In the genomic region with DNA sequence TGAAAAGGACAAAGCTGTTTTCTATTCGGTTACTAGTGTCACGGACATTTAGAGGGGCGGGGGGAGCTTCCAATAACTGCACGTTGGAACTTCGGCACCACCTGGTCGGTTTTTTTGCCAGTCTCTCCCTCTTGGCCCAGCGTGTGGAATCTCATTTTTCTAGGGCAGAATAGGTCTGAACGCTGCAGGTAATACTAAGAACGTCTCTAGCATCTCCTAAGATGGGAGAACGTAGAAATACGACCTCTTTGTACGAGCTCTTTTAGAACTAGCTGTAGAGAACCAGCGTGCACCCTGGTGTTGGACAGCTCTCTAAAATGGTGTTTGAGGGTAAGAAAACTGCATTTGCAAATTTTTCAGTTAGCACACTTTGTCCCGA, we compare ENCODE assay signal across 7 mouse cellular contexts. TPM values are rescaled to one million over a fixed set of nuclear protein-coding genes. Genes with fewer than 3 reads are reported as not detected.
DNase-seq lines count a peak whose midpoint lies in the region; ATAC-seq lines count a peak whose summit lies in the region.

No protein-coding gene starts in this region.

- DNase-seq in retina, postnatal 7 days (ENCODE audit: low read depth, low spot score) = peak; percentile 9
- no peak for DNase-seq in retina, postnatal 1 day
- peak; percentile 57 for DNase-seq in embryonic facial prominence, embryonic 14.5 days (ENCODE audit: low spot score)
- DNase-seq in kidney, postnatal 36 days = peak; percentile 5 to 10
- DNase-seq in ovary, postnatal 36 days (ENCODE audit: low spot score) = no peak
- no peak for DNase-seq in spleen, adult 12 weeks (ENCODE audit: low spot score)

- H3K4me2 ChIP-seq in embryonic facial prominence, embryonic 14.5 days (ENCODE audit: low read depth, low read length) = peak overlapping the region; percentile 93
- peak overlapping the region; percentile 66 for H3K4me2 ChIP-seq in neural tube, embryonic 15.5 days

- 0% methylated on average over 14 of the region's 14 CpGs for WGBS in embryonic facial prominence, embryonic 14.5 days
- under 1% methylated on average over 14 of the region's 14 CpGs for WGBS in neural tube, embryonic 15.5 days

- H3K27ac ChIP-seq in embryonic facial prominence, embryonic 14.5 days (replicated peaks; ENCODE audit: low read depth, low read length) = peak overlapping the region; percentile 91
- peak overlapping the region; percentile 96 for H3K27ac ChIP-seq in neural tube, embryonic 15.5 days (replicated peaks)

- ATAC-seq in embryonic facial prominence, embryonic 14.5 days (ENCODE audit: low read depth) = 0 out of 2 replicates have a peak, but pooled peaks have one; percentile 2
- ATAC-seq in neural tube, embryonic 15.5 days (ENCODE audit: low FRiP score) = peak; percentile 25; the same call in 1 of the 2 replicates

- H3K9ac ChIP-seq in embryonic facial prominence, embryonic 14.5 days (ENCODE audit: low read depth, low read length) = peak overlapping the region; percentile 84
- H3K9ac ChIP-seq in neural tube, embryonic 15.5 days (replicated peaks) = peak overlapping the region; percentile 91

- peaks cover 4% of the 10 kb centered on the region; the same call in 1 of the 2 replicates for H3K36me3 ChIP-seq in embryonic facial prominence, embryonic 14.5 days (ENCODE audit: control insufficient read depth, insufficient read depth, low read length)
- peaks cover 4% of the 10 kb centered on the region for H3K36me3 ChIP-seq in neural tube, embryonic 15.5 days

- no peaks in the 10 kb centered on the region for H3K9me3 ChIP-seq in embryonic facial prominence, embryonic 14.5 days (ENCODE audit: control insufficient read depth, low read length)
- no peaks in the 10 kb centered on the region for H3K9me3 ChIP-seq in neural tube, embryonic 15.5 days (replicated peaks)

- peak overlapping the region; percentile 83 for H3K4me3 ChIP-seq in embryonic facial prominence, embryonic 14.5 days (ENCODE audit: low read depth, low read length)
- H3K4me3 ChIP-seq in neural tube, embryonic 15.5 days (replicated peaks) = peak overlapping the region; percentile 92

- no peaks in the 10 kb centered on the region for H3K27me3 ChIP-seq in embryonic facial prominence, embryonic 14.5 days (replicated peaks; ENCODE audit: control insufficient read depth, insufficient read depth, low read length)
- H3K27me3 ChIP-seq in neural tube, embryonic 15.5 days (replicated peaks) = no peaks in the 10 kb centered on the region

- peaks cover 10% of the 10 kb centered on the region; the same call in 1 of the 2 replicates for H3K4me1 ChIP-seq in embryonic facial prominence, embryonic 14.5 days (ENCODE audit: control insufficient read depth, insufficient read depth, low read length)
- peaks cover 18% of the 10 kb centered on the region for H3K4me1 ChIP-seq in neural tube, embryonic 15.5 days

RNA-seq across cellular contexts. Expression of a gene that starts 0.7 kb away (rescaled TPM):
- 40.2 and 40.4 TPM in 2 replicates for polyA plus RNA-seq in embryonic facial prominence, embryonic 14.5 days (2014; fragmentation: Nextera tagmentation; extraction: Ambion mirVana)
- polyA plus RNA-seq in neural tube, embryonic 15.5 days (2015; fragmentation: Nextera tagmentation; extraction: Ambion mirVana) = 32.7 and 33.1 TPM in 2 replicates

RNA-seq across cellular contexts. Expression of a gene that starts 34.3 kb away (rescaled TPM):
- polyA plus RNA-seq in embryonic facial prominence, embryonic 14.5 days (2014; fragmentation: Nextera tagmentation; extraction: Ambion mirVana) = 14.6 and 14.8 TPM in 2 replicates
- 20.0 and 23.2 TPM in 2 replicates for polyA plus RNA-seq in neural tube, embryonic 15.5 days (2015; fragmentation: Nextera tagmentation; extraction: Ambion mirVana)

Comparison
In these comparisons a context has a peak if more than half of its experiments do, and no peak if none do; other contexts are left out.
1. DNase-seq: peak in retina, postnatal 7 days (single experiment), embryonic facial prominence, embryonic 14.5 days (single experiment) and kidney, postnatal 36 days (2 of 2); none in retina, postnatal 1 day (single experiment), ovary, postnatal 36 days (single experiment) and spleen, adult 12 weeks (single experiment).